Mouse (Mus musculus) mesoderm, embryonic 11.5 days (tissue): ENCODE measurements at regions not wholly inside any gene's neighbourhood (a gene's known extent, or its start where the extent isn't known, plus 50 kb on each side); places are given as distances from the start of the nearest gene placed in this dataset.

Source experiments
- DNase-seq: peaks from one replicate; pipeline ENCODE4 v3.0.0-alpha.2; 2012; ENCODE audit warnings: low read depth, low spot score

- DNase-seq = no peak
Measured at GRCm38 (mm10) chr8:82702044-82702443, 71.9 kb downstream of the Zfp330 start.

GRCm38 (mm10) chr8:82700471-82700870 is 73.5 kb downstream of the Zfp330 start:
- no peak for DNase-seq

GRCm38 (mm10) chr8:82699221-82699620 is 74.7 kb downstream of the Zfp330 start:
- no peak for DNase-seq

- no peak for DNase-seq
Measured at GRCm38 (mm10) chr8:82698071-82698470, 75.9 kb downstream of the Zfp330 start.

GRCm38 (mm10) chr8:82693086-82693485 is 80.9 kb downstream of the Zfp330 start:
- DNase-seq = no peak

GRCm38 (mm10) chr8:82689322-82689721 is 84.6 kb downstream of the Zfp330 start:
- DNase-seq = peak; percentile 51

GRCm38 (mm10) chr8:82685966-82686365 is 88.0 kb downstream of the Zfp330 start:
- no peak for DNase-seq

GRCm38 (mm10) chr8:82678793-82679192 is 95.2 kb downstream of the Zfp330 start:
- no peak for DNase-seq

- no peak for DNase-seq
Measured at GRCm38 (mm10) chr8:82677781-82678180, 96.2 kb downstream of the Zfp330 start.

GRCm38 (mm10) chr8:82669241-82669640 is 104.7 kb downstream of the Zfp330 start:
- DNase-seq = no peak

GRCm38 (mm10) chr8:82665131-82665530 is 108.8 kb downstream of the Zfp330 start:
- DNase-seq = no peak

- no peak for DNase-seq
Measured at GRCm38 (mm10) chr8:82640502-82640901, 133.5 kb downstream of the Zfp330 start.

- DNase-seq = no peak
Measured at GRCm38 (mm10) chr8:82630486-82630885, 143.5 kb downstream of the Zfp330 start.

- DNase-seq = no peak
Measured at GRCm38 (mm10) chr8:82623791-82624431, 150.0 kb downstream of the Zfp330 start.

GRCm38 (mm10) chr8:82618668-82619067 is 155.3 kb downstream of the Zfp330 start:
- DNase-seq = no peak

GRCm38 (mm10) chr8:82601556-82601955 is 172.4 kb downstream of the Zfp330 start:
- no peak for DNase-seq

GRCm38 (mm10) chr8:82573434-82573833 is 170.4 kb upstream of the Il15 start:
- no peak for DNase-seq

- no peak for DNase-seq
Measured at GRCm38 (mm10) chr8:82538121-82538520, 135.1 kb upstream of the Il15 start.

- no peak for DNase-seq
Measured at GRCm38 (mm10) chr8:82529153-82529552, 126.1 kb upstream of the Il15 start.

GRCm38 (mm10) chr8:82523866-82524265 is 120.8 kb upstream of the Il15 start:
- no peak for DNase-seq

GRCm38 (mm10) chr8:82498496-82498895 is 95.5 kb upstream of the Il15 start:
- no peak for DNase-seq

GRCm38 (mm10) chr8:82477856-82478255 is 74.8 kb upstream of the Il15 start:
- peak; percentile 60 for DNase-seq

GRCm38 (mm10) chr8:82477426-82477769 is 74.4 kb upstream of the Il15 start:
- peak; percentile 50 for DNase-seq
